Mouse (Mus musculus) testis, adult 2 months (tissue): Measurements from ENCODE around the gene Uqcr11.

Source experiments
- CTCF ChIP-seq: fragments of 200-500 bp; IDR thresholded peaks from 2 replicates; pipeline ENCODE4 v1.5.1; 2012; ENCODE audit warnings: low read depth, mild to moderate bottlenecking, inconsistent platforms, low read length, moderate library complexity; ENCODE audit not compliant: control insufficient read depth, insufficient read depth, insufficient replicate concordance
- POLR2A ChIP-seq: fragments of 200-500 bp; IDR thresholded peaks from 2 replicates; pipeline ENCODE4 v1.6.1; 2012; ENCODE audit warnings: low read depth, mild to moderate bottlenecking, inconsistent platforms, low read length, moderate library complexity; ENCODE audit not compliant: control insufficient read depth

DNA sequence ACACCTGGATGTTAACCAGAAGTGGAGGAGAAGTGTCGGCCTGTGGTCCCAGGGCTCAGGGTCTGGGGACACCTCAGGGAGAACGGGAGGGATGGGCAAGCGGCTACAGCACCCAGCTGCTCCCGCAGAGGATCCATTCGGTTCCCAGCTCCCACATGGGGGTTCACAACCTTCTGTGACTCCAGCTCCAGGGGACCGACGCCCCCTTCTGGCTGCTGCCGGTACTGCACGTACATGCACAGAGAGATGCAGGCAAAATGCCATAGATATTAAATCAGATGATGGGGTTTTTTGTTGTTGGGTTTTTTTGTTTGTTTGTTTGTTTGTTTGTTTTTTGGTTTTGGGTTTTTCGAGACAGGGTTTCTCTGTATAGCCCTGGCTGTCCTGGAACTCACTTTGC lies 28.9 kb downstream of the Uqcr11 start:
- TF ChIP-seq POLR2A = no peak
- TF ChIP-seq CTCF = peak; percentile 92
